Mouse (Mus musculus) induced T-regulatory cell, adult 2 months (primary cell): Measurements from ENCODE around the gene Ncstn.

Source experiments
- DNase-seq: peaks from one replicate; pipeline ENCODE4 v3.0.0-alpha.2; 2012; ENCODE audit warnings: low read depth

The Ncstn gene

GRCm38 (mm10) chr1:172082101-172082898, at the start of gene Ncstn, which contains the start of gene Copa:
TSS of gene Ncstn (minus strand) at chr1:172082795.
TSS of gene Copa (plus strand) at chr1:172082529.
- peak; percentile 96 for DNase-seq

GRCm38 (mm10) chr1:172132319-172132718, 49.7 kb upstream of the Ncstn start:
- DNase-seq = no peak

- no peak for DNase-seq
Measured at GRCm38 (mm10) chr1:172129780-172130179, 47.2 kb upstream of the Ncstn start.

GRCm38 (mm10) chr1:172129108-172129507, 46.5 kb upstream of the Ncstn start:
- DNase-seq = no peak

- DNase-seq = no peak
Measured at GRCm38 (mm10) chr1:172128563-172128962, 46.0 kb upstream of the Ncstn start.

- DNase-seq = no peak
Measured at GRCm38 (mm10) chr1:172127487-172127886, 44.9 kb upstream of the Ncstn start.

GRCm38 (mm10) chr1:172126376-172127347, 44.1 kb upstream of the Ncstn start, which contains the start of gene Pex19:
TSS of gene Pex19 (plus strand) at chr1:172126755.
- peak; percentile 96 for DNase-seq

- no peak for DNase-seq
Measured at GRCm38 (mm10) chr1:172124572-172124971, 42.0 kb upstream of the Ncstn start.

GRCm38 (mm10) chr1:172122671-172123070, 40.1 kb upstream of the Ncstn start:
- no peak for DNase-seq

- DNase-seq = peak; percentile 73
Measured at GRCm38 (mm10) chr1:172119720-172120119, 37.1 kb upstream of the Ncstn start.

- no peak for DNase-seq
Measured at GRCm38 (mm10) chr1:172119100-172119499, 36.5 kb upstream of the Ncstn start.

- DNase-seq = no peak
Measured at GRCm38 (mm10) chr1:172116948-172117347, 34.4 kb upstream of the Ncstn start.

- no peak for DNase-seq
Measured at GRCm38 (mm10) chr1:172107777-172108477, 25.3 kb upstream of the Ncstn start.

GRCm38 (mm10) chr1:172105101-172105500, 22.5 kb upstream of the Ncstn start:
- no peak for DNase-seq

- DNase-seq = no peak
Measured at GRCm38 (mm10) chr1:172103619-172104018, 21.0 kb upstream of the Ncstn start.

GRCm38 (mm10) chr1:172099325-172100033, 16.9 kb upstream of the Ncstn start:
- no peak for DNase-seq

GRCm38 (mm10) chr1:172095202-172095601, 12.6 kb upstream of the Ncstn start:
- no peak for DNase-seq

- DNase-seq = no peak
Measured at GRCm38 (mm10) chr1:172094295-172094694, 11.7 kb upstream of the Ncstn start.

- DNase-seq = no peak
Measured at GRCm38 (mm10) chr1:172093522-172093921, 10.9 kb upstream of the Ncstn start.

- DNase-seq = no peak
Measured at GRCm38 (mm10) chr1:172082899-172083445, 377 bp upstream of the Ncstn start.

- no peak for DNase-seq
Measured at GRCm38 (mm10) chr1:172077981-172078380, 4.6 kb downstream of the Ncstn start.
